Mouse (Mus musculus): ENCODE data around the gene Fgf10. TPM values are rescaled to one million over a fixed set of nuclear protein-coding genes. Genes with fewer than 3 reads are reported as not detected.
A peak's percentile ranks its signal among the peaks of the same experiment; 100 is the strongest.

Fgf10 gene
- polyA plus RNA-seq, 1 experiment from 2014 or later, result 0.43 TPM

- Histone ChIP-seq H3K4me2 (replicated peaks; ENCODE audit: low read depth) (no peak overlapping the region), H3K4me3 (ENCODE audit: low read depth, low read length) (no peak overlapping the region), H3K9ac (ENCODE audit: low read depth, low read length) (no peak overlapping the region), H3K27ac (ENCODE audit: low read depth, low read length) (no peak overlapping the region), H3K4me1 (replicated peaks; ENCODE audit: control insufficient read depth, insufficient read depth, low read length) (no peaks in the 10 kb centered on the region), H3K27me3 (replicated peaks; ENCODE audit: control insufficient read depth, insufficient read depth, low read length) (no peaks in the 10 kb centered on the region), H3K9me3 (ENCODE audit: control insufficient read depth) (no peaks in the 10 kb centered on the region), H3K36me3 (ENCODE audit: control insufficient read depth, insufficient read depth) (no peaks in the 10 kb centered on the region)
- no peak for TF ChIP-seq CTCF (IDR thresholded peaks at IDR 0.05; ENCODE audit: low read depth)
- 90% methylated on average over 4 of the region's 4 CpGs for WGBS
- no peak for ATAC-seq
Measured at GRCm38 (mm10) chr13:118800176-118800575, 130.6 kb downstream of the Fgf10 start.

- 76% methylated on average over 3 of the region's 3 CpGs for WGBS
- no peak overlapping the region for H3K9ac ChIP-seq (ENCODE audit: low read depth, low read length)
- H3K4me1 ChIP-seq (replicated peaks; ENCODE audit: control insufficient read depth, insufficient read depth, low read length), result no peaks in the 10 kb centered on the region
- no peak overlapping the region for H3K4me2 ChIP-seq (replicated peaks; ENCODE audit: low read depth)
- H3K36me3 ChIP-seq (ENCODE audit: control insufficient read depth, insufficient read depth), result no peaks in the 10 kb centered on the region
- no peaks in the 10 kb centered on the region for H3K27me3 ChIP-seq (replicated peaks; ENCODE audit: control insufficient read depth, insufficient read depth, low read length)
- no peak for ATAC-seq
- no peak for TF ChIP-seq CTCF (IDR thresholded peaks at IDR 0.05; ENCODE audit: low read depth)
- no peak overlapping the region for H3K27ac ChIP-seq (ENCODE audit: low read depth, low read length)
- no peak overlapping the region for H3K4me3 ChIP-seq (ENCODE audit: low read depth, low read length)
- H3K9me3 ChIP-seq (ENCODE audit: control insufficient read depth), result no peaks in the 10 kb centered on the region
Measured at GRCm38 (mm10) chr13:118806662-118807061, 137.1 kb downstream of the Fgf10 start.

- H3K4me2 ChIP-seq (replicated peaks; ENCODE audit: low read depth), result no peak overlapping the region
- TF ChIP-seq CTCF (IDR thresholded peaks at IDR 0.05; ENCODE audit: low read depth), result no peak
Measured at GRCm38 (mm10) chr13:118819785-118820184, 150.2 kb downstream of the Fgf10 start.

GRCm38 (mm10) chr13:118823113-118823512 lies 153.5 kb downstream of the Fgf10 start:
- H3K9me3 ChIP-seq (ENCODE audit: control insufficient read depth), result no peaks in the 10 kb centered on the region
- no peak for TF ChIP-seq CTCF (IDR thresholded peaks at IDR 0.05; ENCODE audit: low read depth)
- H3K9ac ChIP-seq (ENCODE audit: low read depth, low read length), result no peak overlapping the region
- H3K4me3 ChIP-seq (ENCODE audit: low read depth, low read length), result no peak overlapping the region
- no peak for ATAC-seq
- H3K36me3 ChIP-seq (ENCODE audit: control insufficient read depth, insufficient read depth), result no peaks in the 10 kb centered on the region
- H3K4me2 ChIP-seq (replicated peaks; ENCODE audit: low read depth), result no peak overlapping the region
- 71% methylated on average over 2 of the region's 2 CpGs for WGBS
- H3K4me1 ChIP-seq (replicated peaks; ENCODE audit: control insufficient read depth, insufficient read depth, low read length), result no peaks in the 10 kb centered on the region
- no peaks in the 10 kb centered on the region for H3K27me3 ChIP-seq (replicated peaks; ENCODE audit: control insufficient read depth, insufficient read depth, low read length)
- no peak overlapping the region for H3K27ac ChIP-seq (ENCODE audit: low read depth, low read length)

More at GRCm38 (mm10) chr13:118819785-118820184, 150.2 kb downstream of the Fgf10 start:
- H3K9ac ChIP-seq (ENCODE audit: low read depth, low read length), result no peak overlapping the region
- WGBS, result 86% methylated on average over 6 of the region's 6 CpGs
- no peaks in the 10 kb centered on the region for H3K27me3 ChIP-seq (replicated peaks; ENCODE audit: control insufficient read depth, insufficient read depth, low read length)
- ATAC-seq, result no peak
- no peaks in the 10 kb centered on the region for H3K4me1 ChIP-seq (replicated peaks; ENCODE audit: control insufficient read depth, insufficient read depth, low read length)
- no peak overlapping the region for H3K4me3 ChIP-seq (ENCODE audit: low read depth, low read length)
- H3K9me3 ChIP-seq (ENCODE audit: control insufficient read depth), result no peaks in the 10 kb centered on the region
- H3K27ac ChIP-seq (ENCODE audit: low read depth, low read length), result no peak overlapping the region
- H3K36me3 ChIP-seq (ENCODE audit: control insufficient read depth, insufficient read depth), result no peaks in the 10 kb centered on the region

- Histone ChIP-seq H3K4me3 (ENCODE audit: low read depth, low read length) (no peak overlapping the region), H3K27me3 (replicated peaks; ENCODE audit: control insufficient read depth, insufficient read depth, low read length) (no peaks in the 10 kb centered on the region), H3K36me3 (ENCODE audit: control insufficient read depth, insufficient read depth) (no peaks in the 10 kb centered on the region), H3K4me1 (replicated peaks; ENCODE audit: control insufficient read depth, insufficient read depth, low read length) (no peaks in the 10 kb centered on the region), H3K9ac (ENCODE audit: low read depth, low read length) (no peak overlapping the region), H3K9me3 (ENCODE audit: control insufficient read depth) (no peaks in the 10 kb centered on the region), H3K4me2 (replicated peaks; ENCODE audit: low read depth) (no peak overlapping the region), H3K27ac (ENCODE audit: low read depth, low read length) (no peak overlapping the region)
- no peak for ATAC-seq
- WGBS, result 74% methylated on average over 4 of the region's 4 CpGs
- no peak for TF ChIP-seq CTCF (IDR thresholded peaks at IDR 0.05; ENCODE audit: low read depth)
Measured at GRCm38 (mm10) chr13:118825102-118825501, 155.5 kb downstream of the Fgf10 start.

GRCm38 (mm10) chr13:118828604-118829381 lies 159.2 kb downstream of the Fgf10 start:
- no peak overlapping the region for H3K4me3 ChIP-seq (ENCODE audit: low read depth, low read length)
- H3K4me2 ChIP-seq (replicated peaks; ENCODE audit: low read depth), result no peak overlapping the region
- H3K36me3 ChIP-seq (ENCODE audit: control insufficient read depth, insufficient read depth), result no peaks in the 10 kb centered on the region
- 75% methylated on average over 10 of the region's 10 CpGs for WGBS
- no peaks in the 10 kb centered on the region for H3K9me3 ChIP-seq (ENCODE audit: control insufficient read depth)
- no peak for TF ChIP-seq CTCF (IDR thresholded peaks at IDR 0.05; ENCODE audit: low read depth)
- peak; percentile 53 for ATAC-seq
- H3K4me1 ChIP-seq (replicated peaks; ENCODE audit: control insufficient read depth, insufficient read depth, low read length), result no peaks in the 10 kb centered on the region
- H3K27ac ChIP-seq (ENCODE audit: low read depth, low read length), result no peak overlapping the region
- H3K9ac ChIP-seq (ENCODE audit: low read depth, low read length), result no peak overlapping the region
- no peaks in the 10 kb centered on the region for H3K27me3 ChIP-seq (replicated peaks; ENCODE audit: control insufficient read depth, insufficient read depth, low read length)
